In the genomic region with DNA sequence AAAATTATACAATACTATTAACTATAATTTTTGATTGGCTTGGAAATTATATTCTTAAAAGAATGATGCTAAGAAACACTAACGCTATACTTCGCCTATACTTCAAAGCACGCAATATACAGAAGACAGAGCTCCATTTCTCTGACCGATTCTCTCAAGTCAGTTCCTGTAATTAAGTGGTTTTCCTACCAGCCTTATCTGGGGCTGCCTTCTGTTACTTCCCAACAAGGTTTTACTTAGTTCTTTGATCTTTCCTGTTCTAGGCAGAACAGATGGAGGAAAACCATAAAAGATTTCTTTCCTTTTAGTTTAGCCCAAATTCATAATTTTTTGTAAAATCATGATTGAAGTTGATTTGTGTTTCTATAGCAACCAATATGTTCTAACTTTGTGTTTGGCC, we compare ENCODE assay signal across 28 mouse cellular contexts.
A peak's percentile ranks its signal among the peaks of the same experiment; 100 is the strongest.
DNase-seq lines count a peak whose midpoint lies in the region; ATAC-seq and TF ChIP-seq lines count a peak whose summit lies in the region.
"Had no signal": no experiment of that assay in that cellular context is flagged by ENCODE, and none has a peak within 500 bp of the region (broad histone marks: within the 10 kb centered on the region; RNA-seq: fewer than 3 reads in every experiment).

No protein-coding gene starts in this region.

- no peak overlapping the region for H3K27ac ChIP-seq in forebrain, postnatal 0 days (ENCODE audit: low read depth, low read length)
- no peak overlapping the region for H3K27ac ChIP-seq in forebrain, embryonic 11.5 days (ENCODE audit: low read depth, low read length)
- H3K27ac ChIP-seq in midbrain, embryonic 16.5 days (ENCODE audit: low read length), result no peak overlapping the region
- H3K27ac ChIP-seq: forebrain, embryonic 10.5 days; forebrain, embryonic 15.5 days; heart, adult 2 months; heart, embryonic 10.5 days; heart, embryonic 13.5 days; hindbrain, embryonic 12.5 days; hindbrain, embryonic 15.5 days had no signal

- no peaks in the 10 kb centered on the region for H3K4me1 ChIP-seq in forebrain, postnatal 0 days (ENCODE audit: insufficient read depth)
- no peaks in the 10 kb centered on the region for H3K4me1 ChIP-seq in forebrain, embryonic 11.5 days (replicated peaks; ENCODE audit: control insufficient read depth, insufficient read depth, low read length)
- no peaks in the 10 kb centered on the region for H3K4me1 ChIP-seq in midbrain, embryonic 16.5 days (ENCODE audit: control insufficient read depth, insufficient read depth, low read length)
- H3K4me1 ChIP-seq: forebrain, embryonic 10.5 days; forebrain, embryonic 15.5 days; heart, embryonic 10.5 days; heart, embryonic 13.5 days; hindbrain, embryonic 12.5 days; hindbrain, embryonic 15.5 days had no signal

- no peak for DNase-seq in forebrain, postnatal 0 days
- no peak for DNase-seq in forebrain, embryonic 11.5 days (ENCODE audit: low spot score)
- DNase-seq in 416B (ENCODE audit: low read depth), result peak; percentile 56
- peak; percentile 15 for DNase-seq in telencephalon, adult 2 months (ENCODE audit: low read depth, low spot score)
- DNase-seq in cerebellum, postnatal 36 days, result no peak
- DNase-seq: adrenal gland, adult 8-10 months; adrenal gland, postnatal 36 days; B cell, adult 2 months; cerebellum, adult 11 months; cerebellum, adult 2 months; cerebellum, adult 9-11 months; cerebellum, postnatal 25 days; gastrocnemius, postnatal 10 days; gastrocnemius, postnatal 36 days; heart, adult 2 months; heart, postnatal 14 days; heart, postnatal 4 days had no signal

- H3K9me3 ChIP-seq in forebrain, postnatal 0 days (ENCODE audit: low read length), result no peaks in the 10 kb centered on the region
- no peaks in the 10 kb centered on the region for H3K9me3 ChIP-seq in forebrain, embryonic 11.5 days (ENCODE audit: control insufficient read depth, low read length)
- no peaks in the 10 kb centered on the region for H3K9me3 ChIP-seq in midbrain, embryonic 16.5 days (replicated peaks; ENCODE audit: control insufficient read depth, low read length, poor library complexity, severe bottlenecking)
- H3K9me3 ChIP-seq: forebrain, embryonic 10.5 days; forebrain, embryonic 15.5 days; G1E; heart, embryonic 10.5 days; heart, embryonic 13.5 days; hindbrain, embryonic 12.5 days; hindbrain, embryonic 15.5 days had no signal

- 79% methylated on average over 4 of the region's 4 CpGs for WGBS in forebrain, postnatal 0 days
- WGBS in forebrain, embryonic 11.5 days, result 92% methylated on average over 4 of the region's 4 CpGs
- 78% methylated on average over 4 of the region's 4 CpGs for WGBS in midbrain, embryonic 16.5 days

- no peak for TF ChIP-seq CTCF in forebrain, postnatal 0 days (IDR thresholded peaks at IDR 0.05; ENCODE audit: low read depth)

- no peak overlapping the region for H3K4me3 ChIP-seq in forebrain, postnatal 0 days (ENCODE audit: low read depth, low read length)
- no peak overlapping the region for H3K4me3 ChIP-seq in forebrain, embryonic 11.5 days (ENCODE audit: low read depth, low read length)
- H3K4me3 ChIP-seq in midbrain, embryonic 16.5 days (ENCODE audit: low read depth, low read length), result no peak overlapping the region
- H3K4me3 ChIP-seq: forebrain, embryonic 10.5 days; forebrain, embryonic 15.5 days; heart, adult 2 months; heart, embryonic 10.5 days; heart, embryonic 13.5 days; hindbrain, embryonic 12.5 days; hindbrain, embryonic 15.5 days had no signal

- H3K4me2 ChIP-seq in forebrain, postnatal 0 days (ENCODE audit: low read depth), result no peak overlapping the region
- no peak overlapping the region for H3K4me2 ChIP-seq in forebrain, embryonic 11.5 days (ENCODE audit: low read depth, low read length, severe bottlenecking)
- H3K4me2 ChIP-seq in midbrain, embryonic 16.5 days (ENCODE audit: low read length), result no peak overlapping the region
- H3K4me2 ChIP-seq: forebrain, embryonic 15.5 days; heart, embryonic 13.5 days; hindbrain, embryonic 12.5 days; hindbrain, embryonic 15.5 days had no signal

- no peaks in the 10 kb centered on the region for H3K27me3 ChIP-seq in forebrain, postnatal 0 days (ENCODE audit: insufficient read depth, low read length)
- no peaks in the 10 kb centered on the region for H3K27me3 ChIP-seq in forebrain, embryonic 11.5 days (ENCODE audit: control insufficient read depth, insufficient read depth, low read length)
- no peaks in the 10 kb centered on the region for H3K27me3 ChIP-seq in midbrain, embryonic 16.5 days (ENCODE audit: control insufficient read depth, insufficient read depth, low read depth, low read length)
- H3K27me3 ChIP-seq: CH12.LX; forebrain, embryonic 15.5 days; heart, embryonic 13.5 days; hindbrain, embryonic 12.5 days; hindbrain, embryonic 15.5 days had no signal

- no peak overlapping the region for H3K9ac ChIP-seq in forebrain, postnatal 0 days
- H3K9ac ChIP-seq in forebrain, embryonic 11.5 days (ENCODE audit: low read length), result no peak overlapping the region
- no peak overlapping the region for H3K9ac ChIP-seq in midbrain, embryonic 16.5 days (ENCODE audit: low read depth, low read length)
- H3K9ac ChIP-seq: forebrain, embryonic 15.5 days; heart, embryonic 13.5 days; hindbrain, embryonic 12.5 days; hindbrain, embryonic 15.5 days had no signal

- peak; percentile 27; the same call in 1 of the 2 replicates for ATAC-seq in forebrain, postnatal 0 days
- ATAC-seq in forebrain, embryonic 11.5 days (replicated peaks; ENCODE audit: low FRiP score), result no peak
- ATAC-seq in common myeloid progenitor, adult 5-6 weeks (replicated peaks; ENCODE audit: low read depth, poor library complexity, severe bottlenecking), result peak; percentile 98
- no peak for ATAC-seq in midbrain, embryonic 16.5 days
- ATAC-seq: activated CD4-positive, CD25-positive, alpha-beta regulatory T cell, adult 4 months; forebrain, embryonic 15.5 days had no signal

- H3K36me3 ChIP-seq in forebrain, postnatal 0 days (ENCODE audit: insufficient read depth), result no peaks in the 10 kb centered on the region
- H3K36me3 ChIP-seq in forebrain, embryonic 11.5 days (ENCODE audit: control insufficient read depth, insufficient read depth, low read length), result no peaks in the 10 kb centered on the region
- H3K36me3 ChIP-seq in midbrain, embryonic 16.5 days (ENCODE audit: control insufficient read depth, insufficient read depth, low read length), result no peaks in the 10 kb centered on the region
- H3K36me3 ChIP-seq: forebrain, embryonic 10.5 days; forebrain, embryonic 15.5 days; G1E; heart, embryonic 10.5 days; heart, embryonic 13.5 days; hindbrain, embryonic 12.5 days; hindbrain, embryonic 15.5 days had no signal

Comparison
In these comparisons a context has a peak if more than half of its experiments do, and no peak if none do; other contexts are left out.
1. ATAC-seq: peak in forebrain, postnatal 0 days (single experiment) and common myeloid progenitor, adult 5-6 weeks (single experiment); none in forebrain, embryonic 11.5 days (single experiment) and midbrain, embryonic 16.5 days (single experiment).
2. DNase-seq: peak in 416B (single experiment) and telencephalon, adult 2 months (single experiment); none in forebrain, postnatal 0 days (single experiment), forebrain, embryonic 11.5 days (single experiment) and cerebellum, postnatal 36 days (0 of 2).